Mouse (Mus musculus) ES-E14 (cell line): ENCODE measurements around the gene Trip10. TPM values are rescaled to one million over a fixed set of nuclear protein-coding genes. Genes with fewer than 3 reads are reported as not detected.

Source experiments
- DNase-seq: peaks from one replicate; pipeline ENCODE4 v3.0.0-alpha.2; 2013; ENCODE audit warnings: low read depth, low spot score
- H3K27ac ChIP-seq: 2 replicates; pipeline ENCODE4 v1.5.1; 2012; ENCODE audit warnings: low read depth, mild to moderate bottlenecking, low read length, moderate library complexity, mixed read lengths; ENCODE audit not compliant: poor library complexity, insufficient read depth, severe bottlenecking
- H3K36me3 ChIP-seq: 2 replicates; pipeline ENCODE4 v1.6.1; 2012; ENCODE audit warnings: mild to moderate bottlenecking, low read length, moderate library complexity, mixed read lengths; ENCODE audit not compliant: control insufficient read depth, poor library complexity, insufficient read depth, severe bottlenecking
- H3K4me1 ChIP-seq, 2 experiments: fragments of 150-350 bp in 1 of 2; sonication (generic) in 1 of 2; 2 replicates each; pipeline ENCODE4 v1.6.1; 2012; ENCODE audit warnings: low read length in 2 of 2, mild to moderate bottlenecking in 1 of 2, mixed read lengths in 1 of 2; ENCODE audit not compliant: control insufficient read depth in 2 of 2, insufficient read depth in 2 of 2, poor library complexity in 1 of 2
- H3K4me3 ChIP-seq, 2 experiments: fragments of 150-350 bp in 1 of 2; sonication (generic) in 1 of 2; 2 replicates each; pipeline ENCODE4 v1.5.1; 2012; ENCODE audit warnings: low read length in 2 of 2, low read depth in 1 of 2, mild to moderate bottlenecking in 1 of 2, mixed read lengths in 1 of 2; ENCODE audit not compliant: insufficient read depth in 1 of 2, poor library complexity in 1 of 2, severe bottlenecking in 1 of 2
- H3K9ac ChIP-seq: 2 replicates; pipeline ENCODE4 v1.6.1; 2012; ENCODE audit warnings: low read depth, mild to moderate bottlenecking, low read length, mixed read lengths; ENCODE audit not compliant: poor library complexity, insufficient read depth, severe bottlenecking
- H3K9me3 ChIP-seq: fragments of 150-350 bp; sonication (generic); 2 replicates; pipeline ENCODE4 v1.6.1; 2012; ENCODE audit warnings: low read depth, mild to moderate bottlenecking, low read length; ENCODE audit not compliant: control insufficient read depth, insufficient read depth
- CHD2 ChIP-seq: IDR thresholded peaks from 2 replicates; pipeline ENCODE4 v1.6.1; 2014; ENCODE audit warnings: mild to moderate bottlenecking, low read depth, low read length, inconsistent platforms
- HCFC1 ChIP-seq: IDR thresholded peaks from 2 replicates; pipeline ENCODE4 v1.6.1; 2012; ENCODE audit warnings: low read length, inconsistent platforms, borderline replicate concordance; ENCODE audit not compliant: insufficient read depth
- MAFK ChIP-seq: IDR thresholded peaks from 2 replicates; pipeline ENCODE4 v1.6.1; 2014; ENCODE audit warnings: mild to moderate bottlenecking, low read depth, low read length, inconsistent platforms; ENCODE audit not compliant: insufficient read depth
- ZC3H11A ChIP-seq: IDR thresholded peaks from 2 replicates; pipeline ENCODE4 v1.6.1; 2012; ENCODE audit warnings: low read depth, mild to moderate bottlenecking, inconsistent platforms, low read length, borderline replicate concordance
- ZNF384 ChIP-seq: IDR thresholded peaks from 2 replicates; pipeline ENCODE4 v1.6.1; 2012; ENCODE audit warnings: low read depth, low read length, inconsistent platforms
- in situ Hi-C, 2 experiments: fragments of 600-800 bp; cut with MboI; formaldehyde crosslinking; loops; one replicate each; pipeline ENCODE4 v1.15.1; 2025; ENCODE audit warnings: low sequenced_read_pairs in 2 of 2, inconsistent platforms in 1 of 2; ENCODE audit not compliant: unreplicated experiment in 2 of 2
- total RNA-seq: library from RNA; depleted of rRNA; stranded (reverse); fragments of 300-350 nt; gene quantifications from 2 replicates; pipeline ENCODE4 v1.2.3, GENCODE M21; 2012

The Trip10 gene
- total RNA-seq, 1 experiment: 40.6 TPM

- no peak overlapping the region for H3K4me3 ChIP-seq
- H3K27ac ChIP-seq: no peak overlapping the region
- H3K9ac ChIP-seq: no peak overlapping the region
- no peaks in the 10 kb centered on the region for H3K4me1 ChIP-seq
- no peaks in the 10 kb centered on the region for H3K9me3 ChIP-seq
- no peak for TF ChIP-seq HCFC1
- peak; percentile 98 for TF ChIP-seq MAFK
- H3K36me3 ChIP-seq: no peaks in the 10 kb centered on the region
- in situ Hi-C loops: no loop called here
- no peak for DNase-seq
Measured at GRCm38 (mm10) chr17:57286718-57287355, 37.6 kb downstream of the Trip10 start.

- H3K27ac ChIP-seq: no peak overlapping the region
- DNase-seq: no peak
- H3K4me3 ChIP-seq: no peak overlapping the region
- no peaks in the 10 kb centered on the region for H3K4me1 ChIP-seq
- H3K9me3 ChIP-seq: no peaks in the 10 kb centered on the region
- TF ChIP-seq ZNF384: no peak
- no peak for TF ChIP-seq HCFC1
- TF ChIP-seq ZC3H11A: no peak
- no peak for TF ChIP-seq MAFK
- TF ChIP-seq CHD2: no peak
- no peak overlapping the region for H3K9ac ChIP-seq
- in situ Hi-C loops: no loop called here
- no peaks in the 10 kb centered on the region for H3K36me3 ChIP-seq
Measured at GRCm38 (mm10) chr17:57289252-57289651, 40.0 kb downstream of the Trip10 start.

- H3K36me3 ChIP-seq: no peaks in the 10 kb centered on the region
- H3K9me3 ChIP-seq: no peaks in the 10 kb centered on the region
- TF ChIP-seq MAFK (no peak), ZNF384 (no peak), ZC3H11A (no peak), HCFC1 (no peak), CHD2 (no peak)
- in situ Hi-C loops: no loop called here
- no peak for DNase-seq
- H3K27ac ChIP-seq: no peak overlapping the region
- no peak overlapping the region for H3K9ac ChIP-seq
- no peak overlapping the region for H3K4me3 ChIP-seq
- H3K4me1 ChIP-seq: no peaks in the 10 kb centered on the region
Measured at GRCm38 (mm10) chr17:57290001-57290670, 40.9 kb downstream of the Trip10 start.

- in situ Hi-C loops: no loop called here
- no peak for DNase-seq
- TF ChIP-seq HCFC1: no peak
- no peak for TF ChIP-seq ZC3H11A
- TF ChIP-seq CHD2: no peak
- no peak for TF ChIP-seq MAFK
- TF ChIP-seq ZNF384: no peak
- no peak overlapping the region for H3K9ac ChIP-seq
- no peaks in the 10 kb centered on the region for H3K36me3 ChIP-seq
- no peak overlapping the region for H3K4me3 ChIP-seq
- no peaks in the 10 kb centered on the region for H3K4me1 ChIP-seq
- H3K27ac ChIP-seq: no peak overlapping the region
- no peaks in the 10 kb centered on the region for H3K9me3 ChIP-seq
Measured at GRCm38 (mm10) chr17:57290671-57291055, 41.4 kb downstream of the Trip10 start.
